Mouse (Mus musculus) liver, embryonic 14.5 days (tissue): Measurements from ENCODE around the gene Paxbp1. TPM values are rescaled to one million over a fixed set of nuclear protein-coding genes. Genes with fewer than 3 reads are reported as not detected.
"Not testable (repeated sequence)": the region's sequence is repeated elsewhere in the genome, so short reads cannot be mapped to it uniquely, and the experiment has no call there.

Source experiments
- ATAC-seq: fragments of 200-750 bp; cut with Nextera tagmentation; 2 replicates; pipeline ENCODE4 v1.8.0; 2017; ENCODE audit warnings: moderate number of reproducible peaks, mild to moderate bottlenecking, moderate library complexity; ENCODE audit not compliant: insufficient read depth
- DNase-seq, 3 experiments: peaks; one replicate each; pipeline ENCODE4 v3.0.0-alpha.2; 2012 to 2013; ENCODE audit warnings: low read depth in 3 of 3, low spot score in 3 of 3
- H3K27ac ChIP-seq: fragments of 300-500 bp; sonication (generic); 2 replicates; pipeline ENCODE4 v1.5.1; 2014; ENCODE audit warnings: moderate library complexity, mild to moderate bottlenecking, control low read depth, inconsistent platforms
- H3K27me3 ChIP-seq: fragments of 300-500 bp; sonication (generic); 2 replicates; pipeline ENCODE4 v1.6.1; 2014; ENCODE audit warnings: mild to moderate bottlenecking, low read length, moderate library complexity; ENCODE audit not compliant: control insufficient read depth, insufficient read depth
- H3K36me3 ChIP-seq: fragments of 300-500 bp; sonication (generic); replicated peaks from 2 replicates; pipeline ENCODE4 v1.6.1; 2014; ENCODE audit warnings: low read depth; ENCODE audit not compliant: control insufficient read depth, insufficient read depth
- H3K4me1 ChIP-seq, 2 experiments: fragments of 200-500 bp in 1 of 2; fragments of 300-500 bp in 1 of 2; sonication (generic) in 1 of 2; replicated peaks; 2 replicates each; pipeline ENCODE4 v1.6.1; 2012 to 2014; ENCODE audit warnings: antibody characterized with exemption in 1 of 2, inconsistent platforms in 1 of 2, low read length in 1 of 2; ENCODE audit not compliant: control insufficient read depth in 2 of 2, insufficient read depth in 2 of 2
- H3K4me2 ChIP-seq: fragments of 300-500 bp; sonication (generic); 2 replicates; pipeline ENCODE4 v1.6.1; 2014; ENCODE audit warnings: low read depth, mild to moderate bottlenecking, control low read depth, moderate library complexity
- H3K4me3 ChIP-seq, 2 experiments: fragments of 200-500 bp in 1 of 2; fragments of 300-500 bp in 1 of 2; sonication (generic) in 1 of 2; 2 replicates each; pipeline ENCODE4 v1.5.1; 2012 to 2014; ENCODE audit warnings: low read depth in 2 of 2, low read length in 2 of 2, mild to moderate bottlenecking in 2 of 2, control low read depth in 1 of 2, inconsistent platforms in 1 of 2, moderate library complexity in 1 of 2; ENCODE audit not compliant: insufficient read depth in 1 of 2
- H3K9ac ChIP-seq: fragments of 300-500 bp; sonication (generic); replicated peaks from 2 replicates; pipeline ENCODE4 v1.6.1; 2014; ENCODE audit warnings: mild to moderate bottlenecking, control low read depth, moderate library complexity
- H3K9me3 ChIP-seq: fragments of 300-500 bp; sonication (generic); 2 replicates; pipeline ENCODE4 v1.6.1; 2016; ENCODE audit warnings: low read length, mixed read lengths; ENCODE audit not compliant: control insufficient read depth
- CTCF ChIP-seq: IDR thresholded peaks from 2 replicates; pipeline ENCODE4 v1.5.1; 2016; ENCODE audit warnings: antibody characterized with exemption, low read depth, control low read depth
- EP300 ChIP-seq: IDR thresholded peaks from 2 replicates; pipeline ENCODE4 v1.6.1; 2016; ENCODE audit warnings: antibody characterized with exemption, low read depth
- WGBS: fragments of 180-500 bp; shearing (Covaris S2); extraction: QIAGEN DNeasy Blood & Tissue Kit; methylation state at CpG from one replicate; pipeline ENCODE4 v1.1.7; 2014; ENCODE audit not compliant: insufficient replicate concordance; 5-methylcytosine and 5-hydroxymethylcytosine counted together
- polyA plus RNA-seq, 2 experiments: library from polyadenylated mRNA; depleted of rRNA in 1 of 2; stranded (reverse) in 1 of 2; unstranded in 1 of 2; fragments of >200 nt; fragmentation: Nextera tagmentation in 1 of 2; extraction: Ambion mirVana in 1 of 2; gene quantifications; 2 replicates each; pipeline versions ENCODE4 v1.2.1 to v1.2.3; 2012 to 2014

The Paxbp1 gene
- polyA plus RNA-seq, 2 experiments = 14.8 to 25.9 TPM

DNA sequence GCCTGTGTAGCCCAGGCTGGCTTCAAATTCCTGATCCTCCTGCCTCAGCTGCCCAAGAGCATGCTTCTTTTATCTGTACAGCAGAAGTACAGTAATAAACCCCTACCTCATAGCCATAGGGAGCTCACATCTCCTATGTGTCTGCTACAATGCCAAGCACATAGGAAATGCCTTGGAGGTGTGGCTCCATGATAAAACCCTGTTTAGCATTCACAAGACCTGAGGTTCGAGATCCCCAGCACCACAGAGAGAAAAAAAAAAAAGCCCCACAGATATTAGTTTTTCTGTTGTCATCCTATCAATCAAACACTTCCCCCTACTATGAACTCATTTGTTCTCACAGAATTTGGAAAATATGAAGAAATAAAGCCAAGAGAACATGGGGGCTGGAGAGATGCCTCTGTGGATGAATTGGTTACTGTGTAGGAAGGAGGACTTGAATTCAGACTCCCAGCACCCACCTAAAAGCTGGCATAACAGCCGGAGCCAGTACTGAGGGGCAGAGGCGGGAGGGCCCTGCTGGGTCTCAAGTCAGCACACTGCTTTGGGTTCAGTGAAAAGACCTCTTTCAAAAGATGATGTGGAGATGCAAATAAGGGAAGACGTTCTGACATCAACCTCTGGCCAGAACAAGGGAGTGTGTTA is 38.8 kb upstream of the Paxbp1 start:
- no peak overlapping the region for H3K4me3 ChIP-seq
- no peaks in the 10 kb centered on the region for H3K36me3 ChIP-seq
- no peaks in the 10 kb centered on the region for H3K27me3 ChIP-seq
- 56% methylated on average over 4 of the region's 4 CpGs for WGBS
- H3K27ac ChIP-seq = no peak overlapping the region
- H3K9ac ChIP-seq = no peak overlapping the region
- H3K4me2 ChIP-seq = no peak overlapping the region
- peaks cover 3% of the 10 kb centered on the region for H3K9me3 ChIP-seq
- peaks cover 23 to 34% of the 10 kb centered on the region in 2 experiments for H3K4me1 ChIP-seq
- DNase-seq = no peak
- TF ChIP-seq CTCF = no peak
- no peak for TF ChIP-seq EP300
- ATAC-seq = no peak

DNA sequence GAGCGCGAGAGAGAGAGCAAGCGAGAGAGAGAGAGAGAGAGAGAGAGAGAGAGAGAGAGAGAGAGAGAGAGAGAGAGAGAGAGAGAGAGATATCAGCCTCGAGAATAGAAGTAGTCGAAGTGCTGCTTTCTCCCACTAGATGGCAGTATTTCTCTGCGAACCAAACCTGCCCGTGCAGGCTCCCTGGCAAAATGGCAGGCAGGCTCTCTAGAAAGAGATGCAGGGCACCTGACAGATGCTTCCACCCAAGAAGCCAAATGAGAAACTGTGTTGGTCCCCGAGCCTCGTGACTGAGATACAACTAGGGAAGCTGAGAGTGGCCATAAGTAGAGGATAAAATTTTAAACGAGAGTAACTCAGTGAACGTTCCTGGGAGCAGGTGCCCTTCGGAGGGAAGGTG is 37.2 kb upstream of the Paxbp1 start:
- peak; percentile 60 to 68 (median 68) for DNase-seq
- no peak overlapping the region for H3K27ac ChIP-seq
- H3K9ac ChIP-seq = no peak overlapping the region
- no peaks in the 10 kb centered on the region for H3K27me3 ChIP-seq
- peaks cover 9 to 21% of the 10 kb centered on the region in 2 experiments for H3K4me1 ChIP-seq
- ATAC-seq = peak; percentile 48; the same call in 1 of the 2 replicates
- 23% methylated on average over 9 of the region's 12 CpGs for WGBS
- no peak overlapping the region for H3K4me3 ChIP-seq
- TF ChIP-seq CTCF (peak; percentile 90), EP300 (peak; percentile 28; the same call in 1 of the 2 replicates)
- peaks cover 3% of the 10 kb centered on the region for H3K9me3 ChIP-seq
- no peaks in the 10 kb centered on the region for H3K36me3 ChIP-seq
- no peak overlapping the region for H3K4me2 ChIP-seq

DNA sequence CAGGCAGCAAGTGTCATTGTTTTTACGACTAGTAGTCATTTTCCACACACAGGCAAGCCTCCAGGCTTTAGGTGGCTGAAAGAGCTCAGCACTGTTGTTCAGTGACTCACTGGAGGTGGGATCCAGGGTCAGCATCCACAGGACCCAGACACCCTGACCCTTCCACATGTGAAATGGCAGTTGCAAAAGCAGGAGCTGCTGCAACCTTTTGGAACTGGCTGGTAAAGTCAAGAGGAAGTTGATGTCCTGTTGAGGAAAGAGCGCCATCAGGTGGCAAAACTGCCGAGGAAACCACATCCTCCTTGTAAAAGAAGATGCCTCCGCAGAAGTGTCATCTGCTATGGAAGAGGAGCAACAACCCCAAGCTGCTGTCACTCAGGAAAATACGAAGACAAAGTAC is 31.8 kb upstream of the Paxbp1 start:
- Histone ChIP-seq H3K27me3 (no peaks in the 10 kb centered on the region), H3K36me3 (no peaks in the 10 kb centered on the region), H3K27ac (no peak overlapping the region), H3K4me1 (0 out of 4 replicates have a peak, but pooled peaks cover 0 to 3% of the 10 kb centered on the region in 2 experiments), H3K4me3 (no peak overlapping the region), H3K4me2 (no peak overlapping the region), H3K9me3 (no peaks in the 10 kb centered on the region), H3K9ac (no peak overlapping the region)
- ATAC-seq = no peak
- 46% methylated on average over 5 of the region's 5 CpGs for WGBS
- TF ChIP-seq EP300 = no peak
- peak; percentile 52 for TF ChIP-seq CTCF
- peak in 1 of 3 experiments; percentile 12 for DNase-seq

DNA sequence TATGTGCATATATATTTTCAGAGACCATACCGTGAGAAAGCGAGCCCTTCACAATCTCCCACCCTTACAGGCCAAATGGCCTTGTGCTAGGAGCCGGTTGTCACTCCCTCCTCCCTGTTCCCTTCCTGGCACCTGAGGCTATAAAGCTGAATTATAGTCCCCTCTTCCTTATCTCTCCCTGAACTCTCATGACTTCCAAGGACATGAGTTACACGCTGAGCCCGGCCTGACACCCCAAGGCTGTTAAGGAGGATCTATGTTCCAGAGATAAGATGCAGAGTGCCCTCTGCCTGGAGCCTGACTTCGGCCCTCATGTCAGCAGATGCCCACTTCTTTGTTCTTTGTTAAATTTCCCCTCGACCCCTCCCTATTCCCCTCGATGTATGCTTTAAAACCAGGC is 31.1 kb upstream of the Paxbp1 start:
- not testable (repeated sequence) for H3K36me3 ChIP-seq, H3K9me3 ChIP-seq, H3K27me3 ChIP-seq, H3K9ac ChIP-seq, H3K27ac ChIP-seq, ATAC-seq, H3K4me3 ChIP-seq, DNase-seq, H3K4me1 ChIP-seq, H3K4me2 ChIP-seq
- 60% methylated on average over 8 of the region's 8 CpGs for WGBS

DNA sequence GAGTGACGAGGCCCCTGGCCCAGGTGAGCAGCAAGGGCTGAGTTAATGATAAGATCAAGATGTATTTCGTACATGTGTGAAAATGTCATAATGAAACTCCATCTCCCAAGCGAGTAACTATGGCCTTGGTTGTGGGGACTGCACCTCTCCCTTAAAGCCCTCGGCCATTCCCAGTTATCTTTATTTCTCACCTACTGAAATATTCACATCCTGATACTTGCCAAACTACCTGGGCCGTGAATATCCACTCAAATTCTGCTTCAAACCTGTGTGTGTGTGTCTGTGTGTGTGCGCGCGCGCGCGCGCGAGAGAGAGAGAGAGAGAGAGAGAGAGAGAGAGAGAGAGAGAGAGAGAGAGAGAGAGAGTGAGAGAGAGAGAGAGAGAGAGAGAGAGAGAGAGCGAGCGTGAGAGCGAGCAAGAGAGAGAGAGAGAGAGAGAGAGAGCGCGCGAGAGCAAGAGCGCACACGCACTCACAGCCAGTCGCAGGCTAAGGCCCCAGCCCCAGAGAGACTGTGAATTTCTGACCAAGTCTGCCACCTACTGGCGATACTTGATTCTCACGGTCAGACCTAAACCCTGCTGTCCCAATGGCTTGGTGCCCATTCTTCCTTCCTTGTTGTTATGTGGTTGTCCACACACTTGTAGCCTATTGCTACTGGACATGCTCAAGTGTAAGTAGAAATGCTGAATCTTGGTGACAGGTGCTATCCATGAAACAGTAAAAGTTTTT is 29.0 kb upstream of the Paxbp1 start:
- no peak overlapping the region for H3K4me3 ChIP-seq
- TF ChIP-seq CTCF = peak; percentile 90
- TF ChIP-seq EP300 = no peak
- H3K4me2 ChIP-seq = no peak overlapping the region
- no peaks in the 10 kb centered on the region; the same call in 1 of the 2 replicates for H3K27me3 ChIP-seq
- DNase-seq = peak; percentile 61 to 68 (median 67)
- no peaks in the 10 kb centered on the region for H3K9me3 ChIP-seq
- H3K4me1 ChIP-seq = no peaks in the 10 kb centered on the region
- WGBS = 38% methylated on average over 24 of the region's 24 CpGs
- ATAC-seq = peak; percentile 83
- no peak overlapping the region for H3K27ac ChIP-seq
- no peak overlapping the region for H3K9ac ChIP-seq
- no peaks in the 10 kb centered on the region for H3K36me3 ChIP-seq
